Mouse (Mus musculus) megakaryocyte, embryonic 14.5 days (primary cell): Measurements from ENCODE around the gene Ctsd.

Experiments used
- FLI1 ChIP-seq: IDR thresholded peaks from 2 replicates; pipeline ENCODE4 v1.6.1; 2012; ENCODE audit warnings: low read length, inconsistent platforms, mixed read lengths
- GATA1 ChIP-seq: IDR thresholded peaks from 3 replicates; pipeline ENCODE4 v1.6.1; 2012; ENCODE audit warnings: mixed read lengths, low read length, inconsistent platforms, borderline replicate concordance

- TF ChIP-seq FLI1 (no peak), GATA1 (no peak)
These were observed 1.1 kb downstream of the Ctsd start for GRCm38 (mm10) chr7:142386621-142387201.
